Mouse (Mus musculus): ENCODE data around the gene Arhgap44. TPM values are rescaled to one million over a fixed set of nuclear protein-coding genes. Genes with fewer than 3 reads are reported as not detected.

Arhgap44 gene
- total RNA-seq, 2 experiments from 2014 or later, result 98.4 to 100 TPM

DNA sequence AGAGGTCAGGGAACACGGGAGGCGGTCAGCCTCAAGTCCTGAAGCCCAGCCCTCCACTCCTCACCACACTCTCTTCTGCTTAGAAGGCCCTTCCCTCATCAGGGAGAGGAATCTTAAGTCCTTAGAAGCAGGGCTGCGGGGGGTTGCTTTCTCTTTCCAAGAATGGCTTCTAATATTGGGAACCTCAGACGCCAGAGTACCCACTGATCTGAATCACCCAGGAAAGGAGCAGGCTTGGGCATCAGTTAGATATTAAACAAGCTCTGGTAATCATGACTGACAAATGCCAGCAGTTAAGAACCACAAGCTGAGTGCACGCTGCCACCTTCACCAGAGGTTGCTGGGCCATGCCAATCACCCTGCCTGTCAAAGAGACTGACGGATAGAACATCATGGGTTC lies 148.9 kb downstream of the Arhgap44 start:
- DNase-seq (ENCODE audit: low spot score in 2 of 2), result no peak

DNA sequence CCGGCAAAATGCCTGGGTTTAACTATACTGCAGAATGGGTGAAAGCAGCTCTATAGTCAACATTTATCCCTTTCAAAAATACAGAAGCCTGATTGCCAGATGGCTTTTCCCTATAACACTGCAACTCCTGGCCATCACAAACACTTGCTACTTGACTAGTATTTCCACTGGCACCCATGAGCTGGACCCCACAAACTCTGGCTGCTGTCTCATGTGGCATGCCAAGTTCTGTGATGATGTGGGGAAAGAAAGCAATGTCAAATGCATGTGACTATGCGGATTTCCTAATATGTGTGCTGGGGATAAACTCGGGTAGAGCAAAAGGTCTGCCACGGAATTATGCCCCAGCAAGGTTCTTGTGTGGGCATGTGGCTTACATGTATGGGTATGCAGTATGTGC lies 156.7 kb downstream of the Arhgap44 start:
- DNase-seq (ENCODE audit: low spot score in 2 of 2), result no peak

DNA sequence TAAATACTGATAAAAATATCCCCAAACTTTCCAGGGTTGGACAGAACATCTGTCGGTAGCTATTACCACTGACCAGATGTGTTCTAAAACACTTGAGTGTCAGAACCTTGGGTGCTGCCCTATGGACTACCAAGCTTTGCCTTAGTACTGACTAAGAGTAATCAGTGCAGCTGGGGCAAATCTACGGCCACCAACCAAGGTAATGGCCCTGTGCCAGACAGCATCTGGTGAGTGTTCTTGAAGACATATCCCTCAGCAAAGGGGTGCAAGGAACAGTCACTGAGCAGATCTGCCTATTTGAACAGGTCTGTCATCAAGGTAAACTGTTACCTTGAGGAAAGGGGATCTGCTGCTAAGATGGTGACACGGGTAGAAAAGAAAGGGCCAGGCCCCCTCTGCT lies 157.9 kb downstream of the Arhgap44 start:
- no peak for DNase-seq (ENCODE audit: low spot score in 2 of 2)

DNA sequence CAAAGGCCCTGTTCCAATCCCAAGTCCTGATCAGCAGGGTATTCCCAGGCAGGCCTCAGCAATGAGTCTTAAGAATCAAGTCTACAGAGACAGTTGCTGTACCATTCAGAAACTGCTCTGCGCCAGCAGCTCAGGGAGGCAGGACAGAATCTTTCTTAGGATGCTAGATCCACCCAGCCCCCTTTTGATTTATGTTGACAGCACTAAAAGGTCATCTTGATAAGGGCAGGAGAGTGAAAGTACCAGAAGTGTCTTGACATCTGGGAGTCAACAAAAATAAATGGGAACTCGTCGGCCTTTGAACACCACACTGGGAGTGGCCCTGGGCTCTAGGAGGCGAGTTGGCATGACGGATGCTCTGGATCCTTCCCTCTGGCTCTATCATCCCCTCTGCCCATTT lies 159.2 kb downstream of the Arhgap44 start:
- DNase-seq (ENCODE audit: low spot score in 2 of 2), result no peak

DNA sequence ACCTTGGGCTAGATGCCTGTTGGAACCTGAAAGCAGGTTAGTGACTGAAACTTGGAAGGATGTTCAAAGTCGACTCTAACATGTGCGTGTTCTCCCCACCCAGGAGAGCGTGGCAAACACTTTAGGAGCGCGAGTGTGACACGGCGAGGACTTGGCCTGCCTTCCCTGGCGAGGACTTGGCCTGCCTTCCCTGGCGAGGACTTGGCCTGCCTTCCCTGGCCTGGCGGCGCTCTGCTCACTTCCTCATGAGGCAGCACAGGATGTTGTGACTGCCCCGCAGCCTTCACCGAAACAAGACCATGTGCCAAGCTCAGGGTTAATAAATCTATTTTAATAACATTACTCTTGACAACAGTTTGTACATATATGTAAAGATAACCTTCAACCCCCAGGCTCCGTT lies 161.0 kb downstream of the Arhgap44 start:
- no peak for DNase-seq (ENCODE audit: low spot score in 2 of 2)

DNA sequence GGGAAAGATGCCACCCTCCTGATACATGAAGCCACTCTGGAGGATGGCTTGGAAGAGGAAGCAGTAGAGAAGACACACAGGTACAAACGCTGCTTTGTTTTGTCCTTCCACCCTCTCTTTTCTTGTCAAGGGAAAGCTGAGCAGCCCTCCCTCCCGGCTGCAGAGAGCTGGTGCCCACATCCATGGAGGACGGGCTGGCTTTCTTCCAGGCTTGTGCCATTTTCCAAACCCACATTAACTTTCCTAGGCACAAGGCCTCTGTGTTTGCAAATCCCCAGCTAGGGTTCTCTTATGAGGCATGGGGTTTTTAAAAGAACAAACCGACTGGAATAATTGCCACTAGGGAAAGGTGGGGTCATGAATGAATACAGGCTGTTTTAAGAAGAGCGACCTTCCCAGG lies 163.1 kb downstream of the Arhgap44 start:
- DNase-seq (ENCODE audit: low spot score in 2 of 2), result no peak

DNA sequence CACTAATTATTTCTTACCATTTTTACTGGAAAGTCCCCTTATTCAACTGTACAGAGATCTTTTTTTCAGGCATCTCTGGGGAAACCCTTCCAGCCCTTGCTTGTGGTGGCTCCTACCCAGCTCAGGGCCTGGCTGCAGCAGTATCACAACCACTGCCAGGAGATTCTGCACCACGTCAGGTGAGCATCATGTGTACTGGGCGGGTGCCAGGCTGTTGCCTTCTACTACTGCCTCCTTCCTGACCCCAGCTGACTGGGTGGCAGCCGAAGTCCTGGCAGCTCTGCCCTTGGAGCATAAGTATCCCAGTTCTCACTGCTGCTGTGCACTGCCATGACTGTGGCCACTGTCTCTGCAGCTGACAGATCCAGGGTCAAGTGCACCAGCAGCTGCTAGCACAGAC lies 164.3 kb downstream of the Arhgap44 start:
- DNase-seq (ENCODE audit: low spot score in 2 of 2), result no peak

DNA sequence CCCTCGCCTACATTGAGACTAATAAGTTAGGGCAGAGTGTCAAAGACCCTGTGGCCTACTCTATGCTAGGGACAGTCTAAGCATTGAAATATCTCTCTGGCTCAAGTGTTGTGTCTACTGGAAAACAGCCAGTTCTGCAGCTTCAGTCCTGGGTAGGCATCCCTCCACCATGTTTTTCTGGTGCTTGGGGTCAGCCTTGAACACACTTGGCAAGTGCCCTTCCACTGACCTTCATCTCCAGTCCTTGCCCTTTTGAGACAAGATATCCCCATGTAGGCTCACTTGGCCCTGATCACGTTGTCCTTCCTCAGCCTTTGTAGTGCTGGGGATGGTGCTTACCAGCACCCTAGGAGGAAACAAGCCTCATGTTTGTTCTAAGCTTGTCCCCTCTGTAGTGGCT lies 174.2 kb downstream of the Arhgap44 start:
- no peak for DNase-seq (ENCODE audit: low spot score in 2 of 2)

DNA sequence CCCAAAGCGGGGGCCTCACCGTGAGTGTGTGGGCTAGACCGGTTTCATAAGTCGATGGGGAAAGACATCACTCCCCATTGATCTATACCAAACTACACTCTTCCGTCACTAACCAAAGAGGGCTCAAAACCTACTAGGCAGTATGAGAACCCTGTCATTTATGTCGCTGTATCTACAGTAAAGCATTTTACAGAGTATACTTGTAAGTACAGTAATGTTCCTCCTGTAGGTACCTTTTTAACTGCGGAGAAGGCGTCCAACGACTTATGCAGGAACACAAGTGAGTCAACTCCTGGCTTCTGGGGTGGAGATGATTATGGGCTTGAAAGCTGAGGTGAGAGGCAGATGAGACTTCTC lies 183.3 kb downstream of the Arhgap44 start:
- no peak for DNase-seq (ENCODE audit: low spot score in 2 of 2)

DNA sequence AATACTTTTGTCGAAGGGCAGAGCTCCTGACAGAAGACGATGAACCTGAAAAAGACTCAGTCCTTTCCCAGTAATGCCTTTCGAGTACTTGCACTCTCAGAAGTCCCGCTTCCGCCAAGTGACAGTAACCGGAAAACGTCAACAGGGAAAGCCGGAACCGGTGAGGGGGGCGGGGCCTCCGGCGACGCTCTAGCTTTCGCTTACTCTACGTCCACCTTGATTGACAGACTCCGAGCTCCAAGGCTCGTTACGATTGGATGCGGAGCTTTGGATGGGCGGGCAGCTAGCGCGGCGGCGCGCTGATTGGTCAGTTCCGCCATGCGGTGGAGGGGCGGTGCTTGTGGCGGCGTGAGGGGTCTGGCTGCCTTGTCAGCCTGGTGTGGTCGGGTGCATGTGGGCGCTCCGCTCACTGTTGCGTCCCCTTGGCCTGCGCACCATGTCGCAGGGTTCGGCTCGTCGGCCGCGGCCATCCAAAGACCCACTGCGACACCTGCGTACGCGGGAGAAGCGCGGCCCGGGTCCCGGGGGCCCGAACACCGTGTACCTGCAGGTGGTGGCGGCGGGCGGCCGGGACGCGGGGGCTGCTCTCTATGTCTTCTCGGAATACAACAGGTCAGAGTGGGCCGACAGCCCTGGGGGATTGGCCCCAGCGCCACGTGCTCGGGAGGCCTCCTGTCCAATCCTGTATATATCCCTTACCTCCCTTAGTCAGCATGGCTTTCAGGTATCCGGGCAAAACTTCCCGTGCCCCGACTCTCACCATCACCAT lies 183.9 kb downstream of the Arhgap44 start, which contains the start of gene Elac2:
Gene Elac2 (plus strand): TSS at position 319 of the 769 bp plus-strand sequence.
- peak; percentile 99 for DNase-seq (ENCODE audit: low spot score in 2 of 2)

DNA sequence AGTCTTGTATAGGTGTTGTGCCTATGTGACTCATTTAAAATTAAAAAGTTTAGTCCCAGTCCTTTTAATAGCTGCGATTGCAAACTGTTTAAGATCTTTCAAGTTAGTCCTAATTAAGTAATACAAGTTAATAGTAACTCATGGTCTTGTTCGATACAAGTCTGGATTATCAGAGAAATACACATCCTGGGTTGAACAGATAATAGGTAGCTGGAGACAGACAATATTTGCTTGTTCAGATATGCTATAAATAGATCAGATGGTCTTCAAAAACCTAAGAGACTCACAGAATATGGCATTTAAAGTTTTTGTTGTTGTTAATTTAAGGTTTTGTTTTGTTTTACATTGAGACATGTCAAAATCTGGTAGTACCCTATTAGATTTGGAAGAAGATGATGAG lies 190.3 kb downstream of the Arhgap44 start:
- DNase-seq (ENCODE audit: low spot score in 2 of 2), result no peak

DNA sequence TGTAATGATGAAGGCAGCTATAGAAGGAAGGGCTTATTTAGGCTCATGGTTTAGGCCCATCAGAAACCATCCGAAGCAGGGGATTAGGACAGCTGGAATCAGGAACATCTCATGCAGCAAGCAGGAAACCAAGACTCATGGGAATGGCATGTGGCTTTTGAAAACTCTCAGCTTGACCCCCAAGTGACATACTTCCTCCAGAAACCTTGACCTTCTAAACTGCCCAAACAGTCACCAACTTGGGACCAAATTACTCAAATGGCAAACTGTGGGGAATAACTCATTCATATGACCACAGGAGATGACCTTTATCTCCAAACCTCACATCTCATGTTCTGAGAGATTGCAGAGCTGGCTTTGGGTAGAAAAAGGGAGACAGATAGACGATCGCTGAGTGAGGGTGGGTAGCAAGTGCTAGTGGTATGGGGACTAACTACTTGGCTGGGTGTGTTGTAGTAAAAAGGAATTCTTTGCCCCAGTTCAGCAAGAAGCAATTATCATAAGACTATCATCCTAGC lies 191.2 kb downstream of the Arhgap44 start:
- no peak for DNase-seq (ENCODE audit: low spot score in 2 of 2)

DNA sequence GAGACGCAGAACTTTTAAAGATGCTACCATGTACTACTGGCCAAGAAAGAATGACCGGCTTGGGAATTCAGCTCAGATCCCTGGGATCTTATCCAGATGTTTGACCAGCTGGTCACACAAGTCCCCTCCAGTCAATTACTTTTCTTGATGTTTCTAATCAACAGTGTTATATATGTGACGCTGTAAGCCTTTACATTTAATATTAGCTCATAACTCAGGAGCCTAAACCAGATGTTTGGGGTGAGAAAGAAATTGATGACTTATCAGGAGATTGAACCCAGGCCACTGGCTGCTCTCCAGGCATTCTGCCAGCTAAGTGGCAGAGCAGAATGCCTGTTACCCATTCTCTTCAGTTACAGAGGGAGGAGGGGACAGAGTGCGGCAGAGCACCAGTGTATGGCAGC lies 193.8 kb downstream of the Arhgap44 start:
- DNase-seq (ENCODE audit: low spot score in 2 of 2), result no peak

DNA sequence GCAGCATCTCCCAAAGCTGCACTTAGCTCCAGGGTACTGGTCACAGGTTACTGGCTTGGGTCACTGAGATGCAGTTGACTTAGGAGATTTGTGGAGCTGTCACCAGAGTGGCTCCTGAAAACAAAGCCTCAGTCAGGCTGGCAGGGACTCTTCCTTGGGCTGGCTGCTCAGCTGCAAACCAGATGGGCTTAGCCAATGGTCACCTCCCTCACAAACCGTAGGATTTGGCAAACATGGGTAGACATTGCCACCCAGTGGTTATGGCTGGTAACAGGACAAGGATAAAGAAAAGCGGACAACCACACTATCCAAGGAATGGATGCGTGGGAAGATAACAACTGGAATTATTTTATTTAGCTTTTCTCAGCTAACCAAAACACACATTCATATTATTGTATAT lies 194.3 kb downstream of the Arhgap44 start:
- peak; percentile 83 to 87 for DNase-seq (ENCODE audit: low spot score in 2 of 2)

DNA sequence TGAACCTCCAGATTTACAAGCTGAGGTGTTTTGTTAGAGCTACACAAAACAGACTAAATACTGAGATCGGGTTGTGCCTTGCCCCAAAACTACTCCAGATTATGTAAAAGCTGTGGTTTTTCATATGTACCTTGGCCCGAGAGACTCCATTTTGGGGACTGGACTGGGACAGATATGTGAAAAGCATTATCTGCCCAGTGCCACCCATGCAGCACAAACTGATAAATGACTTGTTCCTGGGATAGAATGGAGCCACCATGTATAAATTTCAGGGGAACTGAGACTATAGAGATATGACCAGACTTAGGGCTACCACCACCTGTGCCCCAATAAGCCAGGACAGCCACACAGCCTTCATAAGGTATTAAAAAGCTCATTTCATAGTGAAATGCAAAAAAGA lies 200.1 kb downstream of the Arhgap44 start:
- no peak for DNase-seq (ENCODE audit: low spot score in 2 of 2)

DNA sequence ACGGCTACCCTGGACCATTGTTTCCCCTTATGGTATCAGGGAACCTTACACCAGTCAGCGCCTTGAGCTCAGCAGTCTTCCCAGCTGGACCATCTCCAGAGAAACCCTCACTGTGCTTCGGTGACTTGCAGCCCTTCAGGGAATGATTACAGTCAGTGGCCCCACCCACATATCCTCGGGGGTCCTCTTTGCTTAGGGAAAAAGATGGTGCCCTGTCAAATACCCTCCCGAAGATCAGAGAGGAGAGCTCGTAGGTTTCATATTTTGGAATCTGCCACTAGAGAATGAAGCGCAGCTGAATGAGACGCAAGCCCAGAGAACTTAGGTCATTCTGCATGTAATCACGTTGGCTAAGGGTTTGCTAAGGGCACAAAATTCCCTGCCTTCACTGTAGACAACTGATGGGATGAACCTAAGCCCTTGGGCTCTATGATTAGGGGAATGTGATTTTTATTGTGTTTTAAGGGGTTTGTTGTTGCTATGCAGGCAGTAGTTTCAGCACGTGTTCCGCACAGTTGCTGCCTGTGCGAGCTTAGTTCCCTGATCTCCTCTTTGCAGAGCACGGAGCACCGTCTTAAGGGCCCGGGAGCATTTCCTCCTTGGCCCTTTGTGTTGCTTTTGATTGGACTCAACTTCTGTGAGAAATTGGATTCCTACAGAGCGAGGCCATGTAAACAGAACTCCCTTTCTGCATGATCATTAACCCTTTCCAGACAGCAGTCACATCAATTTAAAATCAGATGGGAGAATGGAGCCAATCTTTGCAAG lies 205.6 kb downstream of the Arhgap44 start:
- no peak for DNase-seq (ENCODE audit: low spot score in 2 of 2)

Small RNA genes lying within 50 kb of the gene (microRNA-seq; reads per million reads assigned to microRNA genes)
- 0 reads per million in 2 experiments for gene Gm25991

Other genes starting within 250 kb of the Arhgap44 start
- 10 to 100 TPM; 25.7 to 28.7 TPM for gene Elac2, start 183.9 kb downstream of the Arhgap44 start, total RNA-seq (2021)
- gene 1700086D15Rik, start 3.1 kb downstream of the Arhgap44 start, total RNA-seq (2021), result 1 to 10 TPM; 2.9 to 4.8 TPM
- under 1 TPM; 0.62 to 0.87 TPM for gene Myocd, start 107.0 kb upstream of the Arhgap44 start, total RNA-seq (2021)